Mouse (Mus musculus): Measurements from ENCODE around the gene Otulinl.

GRCm38 (mm10) chr15:27623286-27623685 is 58.1 kb downstream of the Otulinl start:
- TF ChIP-seq CTCF (IDR thresholded peaks at IDR 0.05; ENCODE audit: low read depth) = no peak
- TF ChIP-seq EP300 (IDR thresholded peaks at IDR 0.05; ENCODE audit: low read depth) = no peak
